Mouse (Mus musculus): Measurements from ENCODE around the gene Spdya. TPM values are rescaled to one million over a fixed set of nuclear protein-coding genes. Genes with fewer than 3 reads are reported as not detected.
"Not testable (repeated sequence)": the region's sequence is repeated elsewhere in the genome, so short reads cannot be mapped to it uniquely, and the experiment has no call there.

Spdya gene
- total RNA-seq, 2 experiments from 2014 or later, result 1.4 to 1.5 TPM

- DNase-seq (ENCODE audit: low spot score in 2 of 2), result no peak
Observed at GRCm38 (mm10) chr17:71631806-71632205, 79.9 kb downstream of the Spdya start.

GRCm38 (mm10) chr17:71633350-71633749, 81.5 kb downstream of the Spdya start:
- no peak for DNase-seq (ENCODE audit: low spot score in 2 of 2)

GRCm38 (mm10) chr17:71636786-71637185, 84.9 kb downstream of the Spdya start:
- DNase-seq (ENCODE audit: low spot score in 2 of 2), result no peak

- no peak for DNase-seq (ENCODE audit: low spot score in 2 of 2)
Observed at GRCm38 (mm10) chr17:71637750-71638265, 85.9 kb downstream of the Spdya start.

- not testable (repeated sequence) for DNase-seq (ENCODE audit: low spot score in 2 of 2)
Observed at GRCm38 (mm10) chr17:71639056-71639455, 87.2 kb downstream of the Spdya start.

Other genes starting within 250 kb of the Spdya start
- 1 to 10 TPM; 5.0 to 6.4 TPM for gene Emilin2, start 240.1 kb upstream of the Spdya start, total RNA-seq (2021)
- 1 to 10 TPM; 2.1 to 4.0 TPM for gene Gm4707, start 92.1 kb upstream of the Spdya start, total RNA-seq (2021)
- 10 to 100 TPM; 29.0 to 37.1 TPM for gene Smchd1, start 76.7 kb upstream of the Spdya start, total RNA-seq (2021)
- gene Ndc80, start 25.2 kb upstream of the Spdya start, total RNA-seq (2021), result 1 to 10 TPM; 2.2 TPM
- gene Wdr43, start 63.8 kb downstream of the Spdya start, total RNA-seq (2021), result 10 to 100 TPM; 33.3 to 35.9 TPM
- gene Togaram2, start 121.2 kb downstream of the Spdya start, total RNA-seq (2021), result 1 to 10 TPM; 1.6 to 2.4 TPM
- under 1 TPM in 1 of 2 experiments, not detected in 1; 0.09 TPM for gene Pcare, start 200.8 kb downstream of the Spdya start, total RNA-seq (2021)
- gene Clip4, start 216.4 kb downstream of the Spdya start, total RNA-seq (2021), result 10 to 100 TPM; 61.5 to 64.4 TPM